ENCODE assay signal across 15 mouse cellular contexts in genomic region chr19:48117646-48118045, GRCm38 (mm10).
"Had no signal": no experiment of that assay in that cellular context is flagged by ENCODE, and none has a peak within 500 bp of the region (broad histone marks: within the 10 kb centered on the region; RNA-seq: fewer than 3 reads in every experiment).

No protein-coding gene starts in this region.

- H3K4me3 ChIP-seq: layer of hippocampus, adult 2 months; limb, embryonic 10.5 days; liver, embryonic 15.5 days; lung, embryonic 15.5 days; megakaryocyte, embryonic 14.5 days; midbrain, embryonic 12.5 days; neural tube, embryonic 15.5 days had no signal

- H3K36me3 ChIP-seq: limb, embryonic 10.5 days; liver, embryonic 15.5 days; lung, embryonic 15.5 days; midbrain, embryonic 12.5 days; neural tube, embryonic 15.5 days had no signal

- H3K27me3 ChIP-seq: liver, embryonic 15.5 days; lung, embryonic 15.5 days; megakaryocyte, embryonic 14.5 days; neural tube, embryonic 15.5 days had no signal

- H3K4me1 ChIP-seq: liver, embryonic 15.5 days; lung, embryonic 15.5 days; megakaryocyte, embryonic 14.5 days had no signal

- H3K9ac ChIP-seq: liver, embryonic 15.5 days; lung, embryonic 15.5 days; midbrain, embryonic 12.5 days; neural tube, embryonic 15.5 days had no signal

- DNase-seq: kidney, adult 8-10 months; lung, postnatal 14 days; right cerebral cortex, adult 18-20 months; thymus, postnatal 4 days had no signal

- H3K27ac ChIP-seq: layer of hippocampus, adult 2 months; limb, embryonic 10.5 days; liver, embryonic 15.5 days; lung, embryonic 15.5 days; macrophage; midbrain, embryonic 12.5 days; neural tube, embryonic 15.5 days; stomach, postnatal 0 days had no signal

- H3K9me3 ChIP-seq: limb, embryonic 10.5 days; liver, embryonic 15.5 days; lung, embryonic 15.5 days; megakaryocyte, embryonic 14.5 days; midbrain, embryonic 12.5 days; neural tube, embryonic 15.5 days had no signal

- ATAC-seq: intestine, postnatal 0 days had no signal

- H3K4me2 ChIP-seq: liver, embryonic 11.5 days; liver, embryonic 15.5 days; lung, embryonic 15.5 days; midbrain, embryonic 12.5 days; neural tube, embryonic 15.5 days had no signal
